Mouse (Mus musculus) gastrocnemius, postnatal 4 days (tissue): ENCODE results near the gene Snx4. TPM values are rescaled to one million over a fixed set of nuclear protein-coding genes. Genes with fewer than 3 reads are reported as not detected.

Experiments
- DNase-seq, 2 experiments: peaks; one replicate each; pipeline ENCODE4 v3.0.0; 2021 to 2022; ENCODE audit warnings: low spot score in 2 of 2, mixed read lengths in 2 of 2
- total RNA-seq, 2 experiments: library from RNA; stranded (reverse); gene quantifications; 2 replicates each; pipeline ENCODE4 v1.2.3; 2021

Gene Snx4
- total RNA-seq, 2 experiments from 2014 or later: 46.9 to 52.8 TPM

GRCm38 (mm10) chr16:33267616-33268253 lies 16.5 kb downstream of the Snx4 start:
- DNase-seq: no peak

- DNase-seq: no peak
Measured at GRCm38 (mm10) chr16:33271824-33272223, 20.6 kb downstream of the Snx4 start.

- DNase-seq: no peak
Measured at GRCm38 (mm10) chr16:33283079-33283478, 31.8 kb downstream of the Snx4 start.

DNA sequence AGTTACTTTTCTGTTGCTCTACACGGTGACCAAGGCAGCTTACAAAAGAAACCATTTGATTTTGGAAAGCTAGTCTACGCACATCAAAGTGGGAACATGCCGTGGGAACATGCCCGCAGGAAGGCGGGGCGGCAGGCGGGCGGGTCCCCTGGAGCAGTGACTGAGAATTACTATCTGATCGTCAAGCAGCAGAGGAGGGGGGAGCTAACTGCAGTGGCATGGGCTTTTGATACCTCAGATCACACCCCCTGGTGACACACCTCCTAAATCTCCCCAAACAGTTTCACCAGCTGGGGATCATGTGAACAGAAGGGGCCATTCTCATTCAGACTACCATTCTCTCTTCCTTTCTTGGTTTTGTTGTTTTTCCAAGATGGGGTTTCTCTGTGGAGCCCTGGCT lies 37.3 kb downstream of the Snx4 start:
- DNase-seq: no peak

GRCm38 (mm10) chr16:33289981-33290380 lies 38.7 kb downstream of the Snx4 start:
- DNase-seq: no peak

DNA sequence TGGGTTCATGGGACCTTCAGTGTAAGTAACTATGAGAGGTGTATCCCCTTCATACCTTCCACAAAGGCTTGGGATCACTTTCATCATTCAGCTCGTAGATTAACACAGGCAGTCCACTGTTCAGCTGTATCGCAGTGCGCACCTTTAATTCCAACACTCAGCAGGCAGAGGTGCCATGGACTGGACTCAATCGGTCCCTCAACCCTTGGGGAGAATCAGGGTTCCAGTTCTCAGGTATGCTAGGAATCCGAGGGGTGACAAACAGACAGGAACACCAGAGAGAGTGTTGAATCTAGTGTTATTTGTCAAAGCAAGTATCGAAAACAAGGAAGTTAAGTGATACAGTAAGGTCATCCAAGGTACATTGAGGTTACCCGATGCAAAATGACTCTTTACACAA lies 41.0 kb downstream of the Snx4 start:
- no peak for DNase-seq

DNA sequence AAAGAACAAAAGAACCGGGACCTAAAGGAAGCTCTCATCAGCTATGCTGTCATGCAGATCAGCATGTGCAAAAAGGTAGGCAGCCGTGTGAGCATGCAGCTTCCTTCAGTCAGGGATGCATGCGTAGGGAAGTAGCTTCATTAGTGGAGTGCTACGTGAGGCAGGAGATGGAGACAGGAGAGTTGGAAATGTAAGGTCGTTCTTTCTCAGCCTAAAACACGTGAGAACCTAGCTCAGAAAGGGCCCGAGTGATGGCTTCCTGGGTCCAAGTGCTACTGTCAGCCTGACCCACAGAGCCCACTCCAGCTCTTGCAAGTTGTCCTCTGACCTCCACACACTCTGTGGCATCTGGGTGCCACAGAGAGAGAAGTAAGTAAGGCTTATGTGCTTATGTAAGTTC lies 43.4 kb downstream of the Snx4 start:
- DNase-seq: no peak

GRCm38 (mm10) chr16:33295321-33295720 lies 44.1 kb downstream of the Snx4 start:
- DNase-seq: no peak

DNA sequence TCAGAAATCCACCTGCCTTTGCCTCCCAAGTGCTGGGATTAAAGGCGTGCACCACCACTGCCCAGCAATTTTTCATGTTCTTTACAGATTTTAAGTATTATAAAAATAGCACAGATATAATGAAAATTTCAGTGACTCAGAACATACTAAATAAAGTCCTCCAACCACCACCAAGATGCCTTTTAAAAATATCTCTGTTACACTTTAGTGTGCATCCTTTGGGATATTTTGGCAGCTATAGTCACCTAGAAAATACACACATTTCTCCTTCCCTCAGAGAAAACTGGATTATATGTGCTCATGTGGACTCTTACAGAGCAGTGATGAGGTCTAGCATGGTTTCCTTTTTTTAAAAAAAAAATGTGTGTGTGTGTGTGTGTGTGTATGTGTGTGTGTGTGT lies 46.3 kb downstream of the Snx4 start:
- no peak for DNase-seq

- DNase-seq: peak; percentile 57 to 78
Measured at GRCm38 (mm10) chr16:33306633-33307070, 55.4 kb downstream of the Snx4 start.

GRCm38 (mm10) chr16:33307761-33308160 lies 56.5 kb downstream of the Snx4 start:
- no peak for DNase-seq

DNA sequence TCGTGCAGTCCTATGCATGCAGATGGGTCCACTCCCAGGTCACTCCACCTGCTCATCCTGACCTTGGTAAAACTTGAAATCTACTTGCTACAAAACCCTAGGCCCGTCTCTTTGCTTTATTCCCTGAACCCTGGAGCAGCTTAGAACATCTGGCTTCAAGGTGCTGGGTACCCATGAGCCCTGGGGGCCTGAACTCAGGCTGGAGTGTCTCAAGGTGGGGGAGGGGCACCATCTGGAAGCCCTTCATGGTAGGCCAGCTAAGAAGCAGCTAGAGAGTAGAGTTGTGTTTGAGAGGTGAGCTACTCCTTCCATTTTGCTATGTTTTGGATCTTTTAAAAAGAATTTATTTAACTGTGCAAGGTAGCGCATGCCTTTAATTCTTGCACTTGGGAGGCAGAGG lies 57.8 kb downstream of the Snx4 start:
- no peak for DNase-seq

- no peak for DNase-seq
Measured at GRCm38 (mm10) chr16:33315611-33316010, 64.4 kb downstream of the Snx4 start.

- no peak for DNase-seq
Measured at GRCm38 (mm10) chr16:33317646-33318045, 66.4 kb downstream of the Snx4 start.

DNA sequence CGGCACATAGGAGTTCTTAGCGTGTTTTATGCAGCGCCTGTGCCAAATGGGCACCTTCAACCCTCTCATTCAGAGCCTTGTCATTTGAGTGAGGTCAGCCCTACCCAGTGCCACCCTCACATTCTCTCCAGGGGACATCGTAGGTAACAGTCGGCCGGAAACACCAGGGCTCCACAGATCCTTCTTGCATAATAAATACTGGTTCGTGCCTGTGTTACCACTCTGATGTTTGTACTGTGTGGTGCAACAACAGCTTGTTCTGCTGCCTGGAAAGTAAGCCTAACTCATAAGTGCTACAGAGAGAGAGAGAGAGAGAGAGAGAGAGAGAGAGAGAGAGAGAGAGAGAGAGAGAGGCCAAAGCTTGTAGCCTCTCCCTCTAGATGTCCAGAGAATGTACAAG lies 66.8 kb downstream of the Snx4 start:
- no peak for DNase-seq

DNA sequence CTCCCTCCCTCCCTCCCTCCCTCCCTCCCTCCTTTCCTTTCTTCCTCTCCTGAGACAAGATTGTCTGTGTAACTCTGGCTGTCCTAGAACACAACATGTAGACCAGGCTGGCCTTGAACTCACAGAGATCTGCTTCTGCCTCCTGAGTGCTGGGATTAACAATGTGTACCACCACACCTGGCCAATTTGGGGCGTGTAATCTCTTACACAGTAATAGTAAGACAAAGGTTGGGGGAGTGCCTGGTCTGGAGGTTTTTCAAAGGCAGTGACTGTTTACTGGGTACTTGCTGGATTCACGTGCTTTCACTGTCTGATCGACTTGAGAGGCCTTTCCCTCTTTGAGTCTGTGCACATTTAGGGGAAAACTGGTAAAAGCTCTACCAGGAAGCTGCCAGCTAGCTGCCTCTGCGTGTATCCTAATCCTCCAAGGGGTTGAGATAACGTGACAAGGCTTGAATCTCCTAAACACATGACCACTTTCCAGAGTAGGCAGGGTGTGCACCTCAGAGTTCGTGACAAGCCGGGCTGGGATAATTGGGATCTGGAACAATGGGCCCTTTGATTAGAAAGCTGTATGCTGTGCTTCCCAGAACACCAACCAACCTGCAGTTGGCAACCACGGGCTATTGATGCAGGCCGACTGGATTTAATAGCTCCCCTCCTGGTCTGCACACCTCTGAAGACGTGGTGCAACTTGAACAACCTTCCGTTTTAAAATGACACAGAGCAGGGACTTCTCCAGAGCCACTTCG lies 74.6 kb downstream of the Snx4 start:
- DNase-seq: no peak

DNA sequence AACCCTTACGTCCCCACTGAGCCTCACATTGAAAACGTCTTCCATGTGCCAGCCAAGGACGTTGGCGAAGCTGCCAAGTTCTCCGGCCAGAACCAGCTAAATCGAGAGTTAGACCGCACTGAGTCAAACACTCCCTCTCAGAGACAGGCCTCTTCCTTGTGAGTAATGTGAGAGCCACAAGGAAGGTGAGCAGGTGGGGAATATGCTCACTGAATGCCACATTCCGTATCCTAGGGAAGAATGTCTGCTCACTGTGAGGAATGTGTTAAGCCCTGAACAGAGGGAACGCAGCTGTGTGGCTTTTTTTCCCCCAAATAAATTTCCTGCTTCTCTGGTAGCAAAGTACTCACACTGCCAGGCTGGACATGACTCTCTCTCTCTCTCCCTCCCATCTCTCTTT lies 75.3 kb downstream of the Snx4 start:
- no peak for DNase-seq

- no peak for DNase-seq
Measured at GRCm38 (mm10) chr16:33327101-33327500, 75.9 kb downstream of the Snx4 start.

- no peak for DNase-seq
Measured at GRCm38 (mm10) chr16:33333015-33333414, 81.8 kb downstream of the Snx4 start.

- DNase-seq: peak; percentile 28 to 47
Measured at GRCm38 (mm10) chr16:33337177-33337576, 85.9 kb downstream of the Snx4 start.

DNA sequence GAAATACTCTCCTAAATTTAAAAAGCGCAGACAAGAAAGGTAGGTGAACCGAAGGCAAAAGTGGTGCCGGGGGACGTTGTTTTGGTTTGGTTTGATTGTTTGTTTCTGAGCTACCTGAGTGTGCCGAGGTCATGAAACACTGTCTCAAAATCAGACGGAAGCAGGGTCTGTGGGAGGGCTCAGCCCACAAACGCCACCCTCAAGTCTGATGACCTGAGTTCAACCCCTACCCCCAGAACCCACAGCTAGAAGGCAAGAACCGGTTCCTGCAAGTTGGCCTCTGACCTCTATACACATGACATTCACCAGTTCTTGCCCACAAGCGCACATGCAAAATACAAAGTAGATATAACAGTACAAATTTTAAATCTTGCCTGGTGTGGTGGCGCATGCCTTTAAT lies 86.4 kb downstream of the Snx4 start:
- DNase-seq: no peak

GRCm38 (mm10) chr16:33338492-33338891 lies 87.2 kb downstream of the Snx4 start:
- DNase-seq: no peak

DNA sequence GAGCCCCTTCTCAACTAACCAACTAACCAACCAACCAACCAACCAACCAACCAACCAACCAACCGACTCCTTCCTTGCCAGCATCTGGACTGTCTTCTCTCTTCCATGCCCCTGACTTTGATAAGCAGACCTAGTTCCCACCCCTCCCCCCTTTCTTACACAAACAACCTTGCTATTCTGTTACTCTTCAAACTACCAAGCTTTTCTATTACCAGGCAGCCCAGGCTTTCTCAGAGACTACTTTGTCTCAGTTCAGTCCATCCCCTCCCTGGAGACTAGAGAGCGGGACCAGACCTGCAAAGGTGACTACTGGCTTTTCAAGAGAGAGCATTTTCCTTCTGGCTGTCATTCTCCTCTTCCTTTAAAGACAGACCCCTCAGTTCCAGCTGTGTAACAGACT lies 88.2 kb downstream of the Snx4 start:
- DNase-seq: no peak
